Mouse (Mus musculus): Measurements from ENCODE around the gene Aadacl2.

DNA sequence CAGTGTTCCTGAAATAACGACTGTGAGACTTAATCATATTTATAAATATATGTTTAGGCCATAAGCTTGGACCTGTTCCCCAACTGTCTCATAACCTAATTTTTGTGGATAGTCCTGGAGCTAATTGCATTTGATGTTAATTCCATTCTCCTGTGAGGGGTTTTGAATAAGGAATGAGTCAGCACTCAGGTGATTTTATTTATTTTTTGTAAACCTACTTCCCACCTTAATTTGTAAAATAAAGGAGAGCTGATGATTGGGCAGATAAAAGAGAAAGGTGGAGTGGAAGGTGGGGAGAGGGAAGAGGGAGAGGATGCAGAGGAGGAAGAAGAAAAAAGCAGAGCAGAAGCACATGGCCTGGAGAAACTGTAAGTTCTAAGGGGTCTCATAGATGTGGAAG, 18.9 kb downstream of the Aadacl2 start, which contains the start of gene Aadac:
- no peak for TF ChIP-seq POLR2A (IDR thresholded peaks at IDR 0.05; ENCODE audit: low read depth, low read length)
- no peak for TF ChIP-seq CTCF (IDR thresholded peaks at IDR 0.05; ENCODE audit: borderline replicate concordance, insufficient read depth, low read length)
